Mouse (Mus musculus) G1E (cell line): ENCODE results near the gene Gm28043.

ENCODE experiments used
- CTCF ChIP-seq: IDR thresholded peaks from 2 replicates; pipeline ENCODE4 v1.5.1; 2012; ENCODE audit warnings: low read depth, low read length, inconsistent platforms, mixed read lengths
- GATA1 ChIP-seq: IDR thresholded peaks from 2 replicates; pipeline ENCODE4 v1.6.1; 2012; ENCODE audit warnings: borderline replicate concordance, low read length, inconsistent platforms, mixed read lengths
- TAL1 ChIP-seq: conservative IDR thresholded peaks from 2 replicates; pipeline ENCODE4 v1.6.1; 2012; ENCODE audit warnings: low read depth, low read length, inconsistent platforms, mixed read lengths

- TF ChIP-seq GATA1 (no peak), TAL1 (no peak), CTCF (no peak)
These were observed 412 bp downstream of the Gm28043 start for GRCm38 (mm10) chr17:29615024-29615551.
